Mouse (Mus musculus) retina, postnatal 1 day (tissue): ENCODE measurements around the gene Kmt2d.
"Not testable (repeated sequence)": the region's sequence is repeated elsewhere in the genome, so short reads cannot be mapped to it uniquely, and the experiment has no call there.

Source experiments
- DNase-seq: peaks from one replicate; pipeline ENCODE4 v3.0.0-alpha.2; 2012

Kmt2d gene

DNA sequence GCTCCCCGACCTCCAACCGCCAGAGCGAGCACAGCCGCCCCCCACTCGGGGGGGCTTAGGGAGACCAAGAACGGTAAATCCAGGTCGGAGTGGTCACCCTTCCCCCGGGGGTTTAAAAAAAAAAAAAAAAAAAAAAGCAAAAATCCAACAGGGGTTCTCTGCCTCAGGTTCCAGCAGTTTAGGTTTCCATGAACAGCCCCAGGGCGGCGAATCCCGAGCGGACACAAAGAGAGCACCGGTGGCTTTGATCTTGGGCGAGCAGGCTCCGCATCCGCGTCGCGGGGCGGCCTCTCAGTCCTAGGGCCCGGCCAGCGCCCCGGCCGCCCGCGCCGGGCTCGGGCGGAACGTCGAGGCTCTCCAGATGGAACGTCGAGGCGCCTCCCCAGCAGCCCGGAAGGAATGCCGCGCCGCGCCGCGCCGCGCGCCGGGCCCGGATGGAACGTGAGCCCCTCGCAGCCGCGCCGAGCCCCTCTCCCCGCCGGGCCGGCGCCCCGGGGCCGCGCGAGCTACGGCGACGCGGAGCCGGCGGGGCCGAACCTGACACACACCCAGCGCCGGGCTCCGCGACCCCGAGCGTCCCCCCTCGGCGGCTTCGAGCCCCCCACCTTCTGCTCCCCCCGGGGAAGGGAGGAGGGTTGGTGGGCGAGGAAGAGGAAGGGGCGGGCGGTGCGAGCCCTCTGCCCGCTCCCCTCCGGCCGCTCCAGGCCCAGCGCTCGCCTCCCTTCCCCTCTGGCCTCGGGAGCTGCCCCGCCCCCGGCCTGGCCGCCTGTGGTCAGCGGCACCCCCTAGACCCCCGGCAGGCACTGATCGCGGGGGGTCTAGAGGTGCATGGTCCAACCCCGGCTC is at the start of gene Kmt2d:
Kmt2d (minus strand) TSS at position 135 of the 846 bp plus-strand sequence.
- no peak for DNase-seq

DNA sequence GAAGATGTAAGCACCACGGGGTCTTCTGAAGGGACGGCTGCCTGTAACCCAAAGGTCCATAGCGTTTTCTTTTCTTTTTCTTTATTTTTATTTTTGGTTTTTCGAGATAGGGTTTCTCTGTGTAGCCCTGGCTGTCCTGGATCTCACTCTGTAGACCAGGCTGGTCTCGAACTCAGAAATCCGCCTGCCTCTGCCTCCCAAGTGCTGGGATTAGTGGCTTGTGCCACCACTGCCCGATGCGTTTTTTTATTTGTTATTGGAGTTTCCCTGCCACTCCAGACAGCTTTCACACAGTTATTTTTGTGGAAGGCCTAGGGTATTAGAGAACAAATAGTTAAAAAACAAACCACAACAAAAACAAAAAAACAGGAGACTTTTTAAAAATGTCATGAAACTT is 47.5 kb upstream of the Kmt2d start:
- not testable (repeated sequence) for DNase-seq

DNA sequence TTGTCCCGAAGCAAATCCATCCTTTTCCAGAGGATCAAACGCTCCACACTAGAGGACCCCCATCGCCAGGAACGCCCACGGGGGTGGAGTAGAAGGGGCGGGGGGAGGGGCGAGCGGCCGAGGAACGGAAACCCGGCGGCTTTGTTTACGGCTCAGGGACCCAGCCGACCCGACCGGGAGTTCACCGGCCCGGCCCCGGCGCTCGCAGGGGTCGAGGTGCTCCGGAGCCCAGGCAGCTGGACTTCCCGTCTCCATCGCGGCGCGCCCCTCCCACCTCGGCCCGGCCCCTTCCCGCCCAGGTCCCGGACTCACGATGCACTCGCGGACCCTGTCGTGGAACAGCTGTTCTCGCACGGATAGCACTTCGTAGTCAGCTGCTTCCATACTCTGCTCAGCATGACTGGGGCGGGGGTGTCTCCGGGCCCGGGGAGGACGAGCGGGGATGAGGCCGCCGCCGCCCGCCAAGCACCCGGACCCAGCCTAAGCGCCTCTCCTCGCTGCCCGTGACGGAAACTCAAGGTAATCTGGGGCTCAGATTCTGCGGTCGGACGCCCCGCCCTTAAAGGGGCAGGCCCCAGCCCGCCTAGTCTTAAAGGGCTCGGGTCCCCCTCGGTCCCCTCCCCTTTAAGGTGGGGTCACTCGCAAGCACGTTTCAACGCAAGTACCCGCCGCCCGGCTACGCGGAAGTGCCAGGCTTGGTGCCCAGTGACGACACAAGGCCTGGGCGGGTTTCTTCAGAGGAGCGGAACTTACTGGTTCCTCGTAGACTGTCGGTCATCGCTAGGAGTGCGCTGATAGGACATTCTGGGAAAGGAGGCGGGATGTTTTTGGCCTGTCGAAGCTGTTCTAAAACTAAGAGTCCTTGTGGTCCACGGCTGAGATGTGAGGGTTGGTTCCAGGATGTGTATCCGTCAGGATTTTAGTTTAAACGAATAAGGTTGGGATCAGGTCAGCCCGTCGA is 46.8 kb upstream of the Kmt2d start, which contains the start of gene Lmbr1l:
Lmbr1l (minus strand) TSS at position 694 of the 961 bp plus-strand sequence.
- peak; percentile 100 for DNase-seq

DNA sequence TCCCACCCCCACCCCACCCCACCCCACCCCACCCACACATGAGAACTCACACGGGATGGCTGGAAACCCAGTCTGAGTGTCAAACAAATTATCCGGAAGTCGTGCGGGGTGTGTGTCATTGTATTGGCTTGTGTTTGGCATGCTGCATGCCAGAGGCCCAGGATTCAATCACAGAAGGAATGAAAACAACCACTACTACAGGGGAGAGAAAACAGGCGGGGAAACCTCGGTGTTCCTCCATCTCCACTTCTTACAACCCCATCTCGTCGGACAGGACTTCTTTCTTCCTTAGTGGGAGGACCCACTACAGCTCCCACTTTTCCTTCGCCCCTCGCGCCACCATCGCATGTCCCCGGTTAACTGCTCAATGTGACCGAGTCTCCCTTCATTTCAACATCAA is 46.1 kb upstream of the Kmt2d start:
- peak; percentile 32 for DNase-seq

DNA sequence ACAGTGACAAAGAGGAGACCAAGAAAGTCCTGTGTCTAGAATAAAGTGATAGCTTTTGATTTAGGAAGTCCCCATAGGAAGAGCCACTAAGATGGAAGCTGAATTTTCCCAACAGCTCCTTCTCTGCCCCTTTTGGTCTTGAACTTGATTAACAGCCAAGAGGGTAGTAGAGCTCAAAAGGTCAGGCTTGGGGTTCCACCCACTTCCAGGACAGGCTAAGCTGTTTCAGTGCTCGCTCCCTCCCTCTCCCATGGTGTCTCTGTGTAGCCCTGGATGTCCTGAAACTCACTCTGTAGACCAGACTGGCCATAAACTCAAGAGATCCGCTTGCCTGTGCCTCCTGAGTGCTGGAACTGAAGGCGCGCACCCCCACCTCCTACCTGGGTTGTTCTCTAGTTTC is 45.0 kb upstream of the Kmt2d start:
- no peak for DNase-seq

DNA sequence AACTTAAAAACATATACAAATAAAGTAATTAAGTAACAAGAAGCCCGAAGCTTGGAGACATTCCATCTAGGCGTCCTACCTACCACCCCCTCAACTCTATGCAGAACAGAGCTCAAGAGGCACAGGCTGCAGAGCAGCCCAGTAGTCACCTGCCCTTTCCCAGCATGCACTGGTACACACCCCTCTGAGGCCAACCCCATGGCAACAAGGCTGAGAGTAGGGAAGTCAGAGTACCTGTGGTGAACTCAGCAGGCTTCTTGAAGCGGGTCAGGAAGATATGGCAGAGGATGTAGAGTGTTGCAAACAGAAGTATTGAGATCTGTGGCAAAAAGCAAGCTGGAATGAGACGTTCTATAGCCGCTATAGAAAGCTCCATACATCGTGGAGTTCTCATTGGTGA is 43.9 kb upstream of the Kmt2d start:
- no peak for DNase-seq

DNA sequence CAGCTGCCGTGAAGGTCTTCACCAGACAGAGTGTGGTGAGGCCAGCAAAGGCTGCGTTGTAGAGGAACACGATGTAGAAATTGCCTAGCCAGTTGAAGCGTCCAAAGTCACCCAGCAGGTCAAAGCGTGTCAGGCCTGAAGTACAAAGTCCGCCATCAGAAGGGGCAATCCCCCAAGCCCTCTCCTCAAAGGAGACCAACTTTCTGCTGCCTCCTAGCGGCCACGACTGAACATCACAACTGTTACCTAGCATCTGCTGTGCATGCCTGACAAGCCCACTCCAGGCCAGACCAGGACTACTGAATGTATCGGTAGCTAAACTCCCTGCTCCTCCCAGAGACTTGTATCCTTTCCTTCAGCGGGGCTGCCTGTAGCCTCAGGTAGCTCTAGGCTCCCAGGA is 33.7 kb upstream of the Kmt2d start:
- peak; percentile 86 for DNase-seq

DNA sequence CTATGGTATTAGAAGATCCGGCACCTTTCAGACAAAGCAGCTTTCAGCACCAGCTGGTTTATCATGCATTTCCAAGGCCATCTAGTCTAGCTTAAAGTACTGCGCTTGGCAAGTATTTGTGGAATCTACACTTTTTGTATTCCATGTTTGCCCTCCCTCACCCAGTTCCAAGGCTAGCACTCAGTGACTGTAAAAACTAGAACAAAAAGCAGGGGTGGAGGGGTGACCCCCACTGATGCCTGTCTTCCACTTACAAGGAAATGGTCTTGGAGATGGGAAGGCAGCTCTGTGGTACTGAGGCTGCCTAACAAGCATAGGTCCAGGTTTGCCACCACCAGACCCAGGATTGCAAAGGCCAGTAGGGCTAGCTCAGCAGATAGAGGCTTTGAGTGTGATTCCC is 31.6 kb upstream of the Kmt2d start:
- no peak for DNase-seq

DNA sequence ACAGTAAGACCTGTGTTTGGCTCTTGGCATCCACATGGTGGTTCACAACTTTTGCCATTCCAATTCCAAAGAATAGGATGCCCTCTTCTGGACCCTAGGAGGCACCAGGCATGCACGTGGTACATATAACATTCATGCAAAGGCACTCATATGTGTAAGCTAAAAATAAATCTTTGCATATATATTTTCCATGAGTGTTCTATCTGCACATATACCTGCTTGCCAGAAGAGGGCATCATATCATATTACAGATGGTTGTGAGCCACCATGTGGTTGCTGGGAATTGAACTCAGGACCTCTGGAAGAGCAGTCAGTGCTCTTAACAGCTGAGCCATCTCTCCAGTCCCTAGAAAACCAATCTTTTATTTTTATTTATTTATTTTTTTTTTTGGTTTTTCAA is 30.5 kb upstream of the Kmt2d start:
- DNase-seq: no peak

DNA sequence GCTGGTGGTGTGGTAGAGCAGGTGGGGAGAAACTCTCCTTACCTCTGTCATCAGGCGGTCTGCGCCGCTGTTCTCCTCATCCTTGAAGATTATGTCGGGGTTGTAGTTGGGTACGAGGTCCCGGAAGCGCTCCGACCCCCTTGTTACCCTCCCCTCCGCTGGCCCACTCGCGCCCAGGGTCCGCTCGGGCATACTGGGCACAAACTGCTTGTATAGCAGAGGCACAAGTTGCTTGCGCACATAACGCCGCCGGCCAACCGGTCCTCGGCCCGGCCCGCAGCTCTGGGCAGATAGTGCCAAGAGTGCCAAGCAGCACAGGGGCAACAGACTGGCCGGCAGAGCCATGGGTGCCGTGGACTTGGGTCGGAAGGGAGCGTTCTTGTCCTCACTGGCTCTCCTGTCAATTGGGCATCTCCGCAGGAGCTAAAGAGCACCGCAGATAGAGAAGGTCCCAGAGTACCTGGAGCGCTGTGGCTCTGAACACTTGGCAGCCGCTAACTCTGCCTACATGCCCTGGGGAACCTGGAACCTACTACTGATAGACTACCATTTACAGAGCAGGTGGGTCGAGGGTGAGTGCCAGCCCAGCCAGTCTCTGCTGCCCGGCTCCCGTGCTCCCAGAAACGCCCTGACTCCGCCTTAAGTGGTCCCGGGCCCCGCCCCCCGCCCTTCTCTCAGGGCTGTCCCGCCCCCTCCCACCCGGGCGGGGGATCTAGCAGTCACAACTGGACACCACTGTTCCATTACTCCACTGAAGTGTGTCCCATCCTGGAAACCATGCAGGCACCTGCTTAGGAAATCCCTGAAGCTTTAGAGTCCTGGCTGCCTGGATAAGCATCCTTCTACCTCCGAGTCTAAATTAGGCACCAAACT is 27.2 kb upstream of the Kmt2d start, which contains the start of gene Dhh:
Dhh (minus strand) TSS at position 613 of the 873 bp plus-strand sequence.
- DNase-seq: peak; percentile 66

DNA sequence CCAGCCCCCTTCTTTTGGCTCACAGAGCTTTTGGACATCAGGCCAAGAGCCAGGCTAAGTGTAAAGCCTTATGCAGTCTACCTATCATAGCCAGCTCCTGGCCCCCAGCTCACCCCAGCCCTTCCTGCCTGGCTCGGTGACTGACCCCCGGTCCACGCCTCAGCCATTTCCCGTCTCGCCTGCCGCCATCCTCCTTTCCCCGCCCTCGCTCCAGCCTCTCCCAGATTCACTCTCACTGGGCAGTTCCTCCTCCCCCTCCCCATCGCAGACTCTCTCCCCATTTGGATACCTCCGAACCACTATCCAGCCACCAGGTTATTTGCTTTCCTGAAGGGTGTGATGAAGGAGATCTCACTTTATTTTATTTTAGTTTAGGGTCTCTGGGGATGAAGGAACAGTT is 26.5 kb upstream of the Kmt2d start:
- peak; percentile 28 for DNase-seq

DNA sequence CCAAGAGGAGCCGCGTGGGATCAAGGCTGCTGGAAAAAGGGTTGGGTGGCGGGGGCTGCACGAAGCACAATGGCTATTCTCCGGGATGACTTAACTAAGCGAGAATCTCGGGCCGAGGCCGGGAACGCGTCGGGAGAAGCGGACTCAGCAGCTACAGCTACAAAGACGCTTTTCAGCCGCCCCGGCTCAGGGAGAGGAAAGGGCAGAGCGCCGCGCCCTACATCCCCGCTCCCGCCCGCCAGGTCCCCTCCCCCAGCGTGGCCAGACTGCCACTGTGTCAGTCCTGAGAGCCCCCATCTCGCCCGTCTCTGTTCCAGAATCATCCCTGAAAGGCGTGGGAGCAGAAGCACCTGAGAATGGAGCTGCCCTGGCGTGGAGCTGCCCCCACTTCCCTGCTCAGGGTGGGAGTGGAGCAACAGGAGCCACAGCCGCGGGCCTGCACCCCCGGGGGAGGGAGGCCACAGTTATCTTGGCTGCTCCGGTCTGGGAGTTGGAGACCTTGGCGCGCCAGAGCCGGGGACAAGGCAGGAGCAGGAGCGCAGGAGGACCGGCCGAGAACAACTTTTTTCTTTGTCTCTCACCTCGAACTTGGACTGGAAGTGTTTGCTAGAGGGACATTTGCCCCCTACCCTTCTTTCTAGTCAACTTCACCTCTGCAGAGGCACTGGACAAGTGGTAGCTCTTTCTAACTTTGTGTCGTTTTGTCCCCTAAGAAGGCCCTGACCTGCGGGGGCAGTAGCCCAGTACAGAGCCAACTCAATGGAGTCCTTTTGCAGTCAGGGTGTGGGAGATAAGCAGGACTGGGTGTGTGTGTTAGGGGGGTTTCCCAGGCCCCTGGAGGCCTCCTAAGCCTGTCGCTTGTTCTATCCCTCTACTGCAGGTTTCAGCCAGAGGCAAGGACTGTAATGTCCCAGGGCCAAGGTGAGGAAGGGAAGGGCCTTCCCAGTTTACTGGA is 24.9 kb upstream of the Kmt2d start:
- DNase-seq: peak; percentile 72

DNA sequence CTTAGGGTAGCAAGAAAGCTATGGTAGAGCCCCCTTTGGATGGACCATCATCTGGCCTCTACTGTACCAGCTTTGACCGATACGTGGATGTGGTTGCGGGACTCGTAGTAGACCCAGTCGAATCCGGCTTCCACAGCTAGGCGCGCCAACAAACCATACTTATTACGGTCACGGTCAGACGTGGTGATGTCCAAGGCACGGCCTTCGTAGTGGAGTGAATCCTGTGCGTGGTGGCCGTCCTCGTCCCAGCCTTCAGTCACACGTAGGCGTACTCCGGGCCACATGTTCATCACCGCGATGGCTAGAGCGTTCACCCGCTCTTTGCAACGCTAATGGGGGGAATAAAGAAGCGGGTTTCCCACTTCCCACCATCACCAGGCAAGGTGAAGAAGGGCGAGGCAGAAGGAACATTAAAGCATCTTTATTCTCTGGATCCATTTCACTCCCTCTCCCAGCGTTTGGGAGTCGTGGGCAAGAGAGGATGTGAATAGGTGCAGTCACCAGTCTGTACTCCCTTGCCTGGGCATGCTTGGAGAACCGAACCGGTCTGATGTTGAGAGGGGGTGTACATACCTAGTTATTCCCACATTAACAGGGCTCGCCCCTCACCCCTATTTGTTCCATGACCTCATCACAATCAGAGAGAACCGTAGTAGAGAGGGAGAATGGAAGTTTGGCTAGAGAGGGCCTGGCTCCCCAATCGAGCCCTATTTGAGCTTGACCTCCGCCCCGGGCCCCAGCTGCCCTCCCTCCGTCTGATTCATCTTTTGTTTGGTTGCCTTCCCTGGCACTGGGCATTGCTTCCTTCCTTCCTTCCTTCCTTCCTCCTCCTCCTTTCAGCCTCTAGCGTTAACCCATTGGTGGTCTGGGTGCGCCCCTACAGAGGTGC is 24.0 kb upstream of the Kmt2d start:
- no peak for DNase-seq

DNA sequence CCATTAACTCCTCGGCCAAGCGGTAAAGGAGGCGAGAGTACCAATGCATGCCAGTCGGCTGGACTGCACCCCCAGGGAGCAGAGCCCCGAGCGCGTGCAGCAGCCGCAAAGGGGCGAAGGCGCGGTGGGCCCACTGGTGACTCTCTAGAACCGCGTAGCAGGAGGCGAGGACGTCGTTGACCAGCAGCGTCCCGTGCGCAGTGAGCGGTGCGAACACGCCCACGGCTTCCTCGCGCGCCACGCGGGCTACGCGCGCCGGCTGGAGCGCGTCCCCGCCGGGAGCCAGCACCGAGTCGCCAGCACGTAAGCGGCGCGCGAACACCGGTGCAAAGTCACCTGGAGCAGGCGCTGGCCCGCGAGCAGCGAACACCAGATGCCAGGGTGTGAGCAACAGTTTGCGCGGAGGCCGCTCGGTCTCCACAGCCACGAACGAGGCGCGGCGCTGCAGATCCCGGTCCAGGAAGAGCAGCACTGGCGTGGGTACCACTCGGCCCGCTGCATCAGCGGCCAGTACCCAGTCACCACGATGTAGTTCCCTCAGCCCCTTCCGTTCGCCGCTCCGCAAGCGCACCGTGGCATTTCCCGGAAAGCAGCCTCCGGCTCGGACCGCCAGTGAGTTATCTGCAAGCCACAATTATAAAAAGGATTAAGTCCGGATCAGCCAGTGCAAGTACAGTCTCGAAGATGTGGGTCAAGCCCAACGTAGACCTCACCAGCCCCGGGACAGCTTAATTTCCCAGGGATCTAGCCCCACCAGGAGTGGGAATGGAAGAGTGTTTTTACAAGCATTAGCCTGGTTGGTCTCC is 23.1 kb upstream of the Kmt2d start, which contains the start of gene Rhebl1:
Rhebl1 (minus strand) TSS at position 601 of the 806 bp plus-strand sequence.
- DNase-seq: peak; percentile 66

DNA sequence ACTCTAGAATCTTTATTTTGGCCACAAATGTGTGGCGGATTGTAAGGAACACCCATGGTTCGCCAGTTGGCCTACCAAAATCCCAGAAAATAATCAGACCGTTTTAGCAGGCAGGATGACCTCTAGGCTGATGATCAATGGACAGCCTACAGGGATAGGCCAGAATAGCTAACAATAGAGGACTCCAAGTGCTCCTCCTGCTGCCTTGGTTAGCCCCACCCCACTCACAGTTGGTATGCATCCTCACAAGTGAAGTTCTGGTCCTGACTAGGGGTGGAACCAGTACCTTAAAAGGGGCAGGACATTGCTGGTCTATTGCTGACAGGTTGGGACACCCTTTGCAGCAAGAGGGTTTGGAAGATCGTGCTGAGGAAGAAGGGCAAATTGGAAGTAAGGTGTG is 22.0 kb upstream of the Kmt2d start:
- DNase-seq: no peak

DNA sequence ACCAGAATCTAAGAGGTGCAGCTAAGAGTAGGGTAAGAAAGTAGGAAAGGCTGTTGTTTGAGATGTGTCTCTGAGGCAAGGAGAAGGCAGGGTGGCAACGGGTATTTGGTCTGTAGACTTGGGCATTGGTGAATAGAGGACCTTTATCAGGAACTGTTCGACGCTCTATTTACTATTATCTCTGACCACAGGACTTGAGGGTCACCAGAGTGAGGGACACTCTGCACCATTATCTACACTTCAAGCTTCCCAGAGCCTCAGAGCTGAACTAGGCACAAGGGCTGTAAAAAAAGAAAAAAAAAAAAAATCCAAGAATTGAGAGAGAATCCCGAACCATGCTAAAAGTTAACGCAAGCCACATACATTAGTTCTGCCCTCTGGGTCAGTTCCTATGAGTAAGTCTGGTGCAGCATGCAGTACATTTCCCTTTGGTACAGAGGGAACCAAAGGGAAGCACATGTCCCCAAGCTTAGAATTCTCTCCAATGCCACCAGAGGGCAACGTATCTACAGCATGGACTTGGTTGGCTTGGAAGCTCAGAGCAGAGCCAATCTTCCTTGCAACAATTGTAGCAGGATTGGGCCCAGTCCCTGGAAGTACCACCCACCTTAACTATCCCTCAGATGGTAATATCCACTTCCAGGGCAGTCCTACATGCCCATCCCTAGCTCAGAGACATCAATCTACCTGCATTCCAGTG is 21.1 kb upstream of the Kmt2d start:
- DNase-seq: peak; percentile 92

DNA sequence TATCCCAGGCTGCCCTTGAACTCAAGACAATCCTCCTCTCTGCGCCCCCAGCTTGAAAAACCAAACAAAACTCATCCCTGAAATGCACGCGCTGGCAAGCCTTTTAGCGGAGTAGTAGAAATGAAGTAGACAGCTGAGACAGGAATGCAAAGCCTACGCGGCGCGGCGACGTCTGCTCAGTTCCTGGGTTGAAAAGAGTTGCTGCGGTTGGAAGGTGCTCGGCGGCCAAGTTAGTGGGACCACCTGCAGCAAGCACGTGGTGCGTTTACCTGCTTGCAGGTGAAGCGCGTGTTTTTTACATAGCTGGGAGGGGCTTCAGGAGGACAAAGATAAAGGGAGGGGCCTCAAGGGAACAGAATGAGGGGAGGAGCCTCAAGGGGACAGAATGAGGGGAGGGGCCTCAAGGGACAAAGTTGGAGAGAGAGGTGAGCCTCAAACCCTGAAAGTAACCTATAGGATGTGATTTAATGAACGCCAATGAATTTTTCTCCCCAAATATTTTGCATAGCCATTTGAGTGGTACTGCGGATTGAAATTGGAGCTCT is 20.3 kb upstream of the Kmt2d start:
- DNase-seq: no peak

DNA sequence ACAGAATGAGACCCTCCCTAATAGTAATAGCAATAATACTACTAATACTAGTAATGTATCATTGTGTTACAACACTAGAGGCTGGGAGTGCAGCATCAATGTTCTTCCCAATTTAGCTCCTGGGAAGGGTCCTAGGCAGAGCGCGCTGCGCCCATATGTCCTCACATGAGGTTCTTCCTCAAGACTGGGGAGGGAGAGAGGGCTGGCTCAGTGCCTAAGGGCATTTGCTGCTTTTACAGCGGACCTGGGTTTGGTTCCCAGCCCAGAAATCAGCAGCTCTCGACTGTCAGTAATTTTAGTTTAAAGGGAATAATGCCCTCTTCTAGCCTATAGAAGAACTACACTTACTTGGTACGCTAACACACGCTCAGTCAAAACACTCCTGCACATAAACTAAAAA is 16.5 kb upstream of the Kmt2d start:
- no peak for DNase-seq
